Mouse (Mus musculus) lung, postnatal 0 days (tissue): Measurements from ENCODE around the gene Spata2.

Experiments used
- CTCF ChIP-seq: IDR thresholded peaks from 2 replicates; pipeline ENCODE4 v1.5.1; 2016; ENCODE audit warnings: antibody characterized with exemption, mild to moderate bottlenecking
- EP300 ChIP-seq: IDR thresholded peaks from 2 replicates; pipeline ENCODE4 v1.6.1; 2016; ENCODE audit warnings: antibody characterized with exemption, mild to moderate bottlenecking, control low read depth

DNA sequence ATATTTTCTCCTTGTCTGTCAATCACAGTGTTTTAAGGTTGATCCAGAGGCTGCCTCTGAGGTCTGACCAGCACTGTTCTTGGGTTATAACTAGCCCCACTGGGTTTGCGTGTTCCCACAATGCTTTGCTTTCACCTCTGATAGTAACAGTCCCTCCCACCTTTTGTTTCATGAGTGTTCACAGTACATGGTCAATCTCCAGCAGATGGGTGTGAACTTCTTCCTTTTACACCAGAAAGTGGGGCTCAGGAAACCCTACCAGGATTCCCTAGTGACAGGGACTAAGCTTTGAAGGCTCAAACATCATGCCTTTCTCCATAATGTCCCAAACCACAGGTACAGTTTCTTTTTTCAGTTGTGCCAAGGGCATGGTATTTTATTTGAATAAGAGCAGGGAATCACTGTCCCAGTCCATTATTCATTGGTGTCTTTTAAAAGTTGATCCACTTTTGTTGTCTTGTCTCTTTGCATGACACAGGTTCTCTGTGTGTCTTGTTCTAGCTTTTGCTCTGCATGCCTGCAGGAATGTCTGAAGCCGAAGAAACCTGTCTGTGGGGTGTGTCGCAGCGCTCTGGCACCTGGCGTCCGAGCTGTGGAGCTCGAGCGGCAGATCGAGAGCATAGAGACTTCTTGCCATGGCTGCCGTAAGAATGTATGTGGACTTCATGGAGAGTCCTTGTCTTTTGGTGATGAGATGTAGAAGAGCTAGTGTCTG, 14.0 kb upstream of the Spata2 start:
- no peak for TF ChIP-seq CTCF
- TF ChIP-seq EP300 = no peak
